Mouse (Mus musculus): ENCODE data around the gene Arfgap2. TPM values are rescaled to one million over a fixed set of nuclear protein-coding genes. Genes with fewer than 3 reads are reported as not detected.
"Not testable (repeated sequence)": the region's sequence is repeated elsewhere in the genome, so short reads cannot be mapped to it uniquely, and the experiment has no call there.

Gene Arfgap2
- total RNA-seq (2021): 10 to 100 TPM; 53.9 to 59.8 TPM

DNA sequence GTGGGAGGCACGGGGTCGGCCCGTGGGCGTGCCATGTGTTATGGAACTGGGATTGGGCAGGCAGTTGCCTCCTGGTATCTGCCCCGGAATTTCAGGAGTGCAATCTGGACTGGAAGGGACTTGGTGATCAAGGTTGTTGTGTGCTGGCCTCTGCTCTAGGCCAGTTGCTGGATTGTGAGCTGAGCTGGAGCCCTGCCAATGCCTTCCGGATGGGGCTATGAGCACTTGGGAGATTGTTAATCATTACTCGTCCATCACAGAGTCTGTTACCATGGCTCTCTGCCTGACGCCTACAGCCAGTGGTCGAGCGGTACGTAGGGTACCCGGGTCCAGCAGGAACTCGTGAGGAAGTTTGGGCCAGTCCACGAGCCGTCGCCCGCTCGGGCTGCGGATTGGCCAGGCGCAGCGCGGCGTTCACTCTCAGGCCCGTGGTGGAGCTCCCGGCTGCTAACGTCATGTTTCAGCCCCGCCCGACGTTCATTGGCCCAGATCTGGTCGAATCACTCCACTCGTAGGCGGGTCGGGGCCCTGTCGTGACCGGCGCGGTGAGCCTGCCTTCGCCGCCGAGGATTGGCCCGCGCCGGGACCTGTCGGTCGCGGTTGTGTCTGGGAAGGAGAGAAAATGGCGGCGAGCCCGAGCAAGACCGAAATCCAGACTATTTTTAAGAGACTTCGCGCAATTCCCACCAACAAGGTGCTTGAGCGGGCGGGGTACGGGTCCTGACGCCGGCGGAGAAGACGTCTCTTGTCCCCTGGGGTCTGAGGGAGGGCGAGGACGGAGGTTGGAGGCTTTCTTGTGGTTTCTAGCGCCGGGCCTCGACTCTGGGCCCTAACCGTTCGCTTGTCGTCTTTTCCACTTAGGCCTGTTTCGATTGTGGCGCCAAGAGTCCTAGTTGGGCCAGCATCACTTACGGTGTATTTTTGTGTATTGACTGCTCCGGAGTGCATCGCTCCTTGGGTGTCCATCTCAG lies at the start of gene Arfgap2:
Gene Arfgap2 (plus strand): TSS at position 264 of the 971 bp plus-strand sequence.
- intact Hi-C loops (cut with DNase I): no loop called here
- DNase-seq: peak; percentile 98

DNA sequence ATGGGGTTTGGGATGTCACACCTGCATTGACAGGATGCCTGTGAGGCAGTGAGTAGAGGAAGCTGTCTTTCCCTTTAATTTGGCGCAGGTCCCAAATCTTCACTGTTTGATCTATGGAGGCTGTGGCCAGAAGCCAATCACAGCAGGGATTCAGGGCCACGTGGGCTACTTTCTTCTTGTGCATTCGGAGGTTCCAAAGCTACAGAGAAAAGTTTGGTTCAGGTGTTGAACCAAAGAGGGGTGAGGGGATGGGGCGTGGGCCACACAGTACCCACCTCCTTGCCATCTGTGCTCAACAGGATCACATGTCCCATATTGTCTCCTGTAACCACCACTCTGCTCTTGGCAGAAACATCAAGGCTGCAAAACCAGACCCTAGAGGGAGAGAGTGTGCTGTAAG lies 47.7 kb upstream of the Arfgap2 start:
- intact Hi-C loops (cut with DNase I): no loop called here
- DNase-seq: peak; percentile 54

DNA sequence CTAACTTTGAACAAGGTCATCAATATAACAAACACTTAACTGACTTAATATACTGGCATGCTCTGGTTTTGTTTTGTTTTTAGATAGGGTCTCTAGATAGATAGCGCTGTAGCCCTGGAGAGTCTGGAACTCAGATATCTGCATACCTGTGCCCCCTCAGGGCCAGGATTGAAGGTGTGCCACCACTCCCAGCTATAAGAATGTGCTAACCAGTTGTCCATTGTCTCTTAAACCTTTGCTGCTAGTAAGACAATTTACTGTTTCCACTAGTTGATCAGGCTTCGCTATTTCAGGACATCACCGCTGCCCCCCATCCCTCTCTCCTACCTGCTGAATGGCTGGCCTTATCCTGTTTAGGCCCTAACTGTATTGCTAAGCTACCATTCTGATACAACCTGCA lies 44.3 kb upstream of the Arfgap2 start:
- intact Hi-C loops (cut with DNase I): no loop called here
- no peak for DNase-seq

DNA sequence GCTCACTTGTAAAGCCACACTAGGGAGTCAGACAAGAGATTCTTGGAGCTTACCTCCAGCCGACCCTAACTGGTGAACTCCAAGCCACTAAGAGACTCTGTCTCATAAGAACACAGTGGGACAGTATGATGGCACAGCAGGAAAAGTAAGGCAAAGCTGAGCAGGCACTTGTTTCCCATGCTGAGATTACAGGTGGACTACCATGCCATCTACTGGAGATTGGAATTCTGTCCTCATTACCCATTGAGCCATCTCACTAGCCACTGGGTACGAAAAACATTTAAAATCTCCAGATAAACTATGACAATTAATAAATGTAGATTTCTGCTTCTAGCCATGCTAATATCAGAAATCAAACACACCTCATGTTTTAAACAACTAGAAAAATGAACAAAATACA lies 41.2 kb upstream of the Arfgap2 start:
- DNase-seq: no peak
- intact Hi-C loops (cut with DNase I): no loop called here

DNA sequence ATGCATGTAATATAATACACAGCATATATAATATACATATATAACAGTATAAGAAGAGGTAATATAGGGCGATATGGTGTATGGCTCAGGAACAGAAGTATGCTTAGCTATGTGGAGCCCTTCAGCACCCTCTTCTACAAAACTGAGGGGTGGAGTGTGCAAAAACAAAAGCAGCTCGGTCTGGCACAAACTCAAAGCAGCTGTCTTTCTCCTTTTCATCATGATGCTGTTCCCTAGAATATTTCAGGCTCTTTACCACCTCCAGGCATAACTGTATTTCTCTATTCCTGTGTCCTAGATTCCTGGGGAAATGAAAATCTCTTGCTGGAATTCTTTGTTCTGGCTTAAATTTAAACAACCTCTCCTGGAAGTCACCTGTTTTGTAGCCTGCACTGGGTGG lies 35.0 kb upstream of the Arfgap2 start:
- no peak for DNase-seq
- intact Hi-C loops (cut with DNase I): no loop called here

DNA sequence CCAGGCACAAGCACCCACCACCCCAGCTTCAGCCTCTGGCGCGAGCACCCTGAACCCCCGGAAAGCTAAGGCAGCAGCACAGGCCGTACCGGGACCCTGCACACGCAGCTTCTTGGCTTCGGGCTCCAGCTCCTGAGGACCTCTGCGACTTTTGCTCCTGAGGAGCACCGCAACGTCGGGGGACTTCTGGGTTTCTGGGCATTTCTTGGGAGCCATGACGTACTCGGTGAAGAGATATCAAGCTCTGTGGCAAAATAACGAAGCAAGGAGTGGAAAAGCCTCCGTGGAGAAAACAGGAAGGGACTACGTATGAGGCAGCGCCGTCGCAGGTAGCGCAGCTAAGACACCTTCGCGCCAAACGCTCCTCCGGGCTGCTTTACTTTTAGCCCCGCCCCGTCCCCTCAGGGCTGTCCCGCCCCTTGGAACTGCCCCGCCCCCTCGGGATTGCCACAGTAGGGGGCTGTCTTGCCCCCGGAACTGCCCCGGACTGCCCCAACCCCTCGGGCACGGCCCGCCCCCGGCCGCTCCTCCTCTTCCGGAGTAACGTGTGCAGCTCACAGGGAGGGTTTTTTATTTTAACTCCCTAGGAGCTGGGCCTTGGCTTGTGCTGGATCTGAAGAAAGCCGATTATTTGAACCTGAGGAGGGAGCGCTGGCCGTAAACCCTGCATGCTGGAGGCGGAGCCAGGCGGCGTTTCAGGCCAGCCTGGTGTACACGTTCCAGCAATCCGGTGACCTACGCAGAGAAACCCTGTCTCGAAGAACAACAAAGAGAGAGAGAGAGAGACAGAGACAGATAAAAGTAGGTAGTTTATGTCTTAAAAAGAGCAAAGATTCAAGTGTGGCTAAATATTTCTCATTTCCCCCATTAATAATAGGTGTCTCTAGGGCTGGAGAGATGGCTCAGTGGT lies 27.9 kb upstream of the Arfgap2 start, which contains the start of gene Ddb2:
Gene Ddb2 (minus strand): TSS at position 382 of the 910 bp plus-strand sequence.
- intact Hi-C loops (cut with DNase I): no loop called here
- DNase-seq: peak; percentile 98

DNA sequence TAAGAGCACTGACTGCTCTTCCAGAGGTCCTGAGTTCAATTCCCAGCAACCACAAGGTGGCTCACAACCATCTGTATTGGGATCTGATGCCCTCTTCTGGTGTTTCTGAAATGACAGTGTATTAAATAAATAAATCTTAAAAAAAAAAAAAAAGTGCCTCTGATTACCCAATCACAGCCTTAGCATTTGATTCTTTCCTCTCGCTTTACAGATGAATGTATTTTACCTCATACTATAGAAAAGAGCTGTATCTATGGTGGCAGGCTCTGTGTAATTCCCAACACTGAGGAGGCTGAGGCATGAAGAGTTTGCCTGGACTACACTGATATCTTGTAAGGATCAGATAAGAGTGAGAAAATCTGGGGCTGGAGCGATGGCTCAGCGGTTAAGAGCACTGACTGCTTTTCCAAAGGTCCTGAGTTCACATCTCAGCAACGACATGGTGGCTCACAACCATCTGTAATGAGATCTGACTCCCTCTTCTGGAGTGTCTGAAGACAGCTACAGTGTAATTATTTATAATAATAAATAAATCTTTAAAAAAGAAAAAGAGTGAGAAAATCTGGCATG lies 27.2 kb upstream of the Arfgap2 start:
- DNase-seq; intact Hi-C loops (cut with DNase I): not testable (repeated sequence)

GRCm38 (mm10) chr2:91242547-91242946 lies 22.2 kb upstream of the Arfgap2 start:
- no peak for DNase-seq
- intact Hi-C loops (cut with DNase I): no loop called here

- DNase-seq: no peak
- intact Hi-C loops (cut with DNase I): no loop called here
Measured at GRCm38 (mm10) chr2:91243416-91243815, 21.4 kb upstream of the Arfgap2 start.

DNA sequence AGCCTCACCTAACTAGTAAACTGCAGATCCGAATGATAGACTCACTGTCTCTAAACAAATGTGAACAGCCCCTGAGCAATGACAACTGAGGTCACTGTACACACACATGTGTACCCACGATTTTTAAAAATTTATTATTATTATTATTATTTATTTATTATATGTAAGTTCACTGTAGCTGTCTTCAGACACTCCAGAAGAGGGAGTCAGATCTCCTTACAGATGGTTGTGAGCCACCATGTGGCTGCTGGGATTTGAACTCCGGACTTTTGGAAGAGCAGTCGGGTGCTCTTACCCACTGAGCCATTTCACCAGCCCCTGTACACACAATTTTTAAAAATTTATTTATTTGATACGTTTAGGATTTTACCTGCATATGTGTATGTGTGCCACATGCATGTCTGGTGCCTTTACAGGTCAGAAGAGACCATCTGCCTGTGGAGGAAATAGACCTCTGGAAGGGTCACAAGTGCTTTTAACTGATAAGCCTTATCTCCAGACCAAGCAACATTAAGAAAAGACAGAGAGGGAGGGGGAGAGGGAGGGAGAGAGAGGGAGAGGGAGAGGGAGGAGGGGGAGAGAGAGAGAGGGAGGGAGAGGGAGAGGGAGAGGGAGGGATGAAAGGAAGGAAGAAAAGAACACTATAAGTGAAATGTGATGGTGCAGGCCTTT lies 20.1 kb upstream of the Arfgap2 start:
- no peak for DNase-seq
- intact Hi-C loops (cut with DNase I): no loop called here

- no peak for DNase-seq
- intact Hi-C loops (cut with DNase I): no loop called here
Measured at GRCm38 (mm10) chr2:91248366-91248765, 16.4 kb upstream of the Arfgap2 start.

DNA sequence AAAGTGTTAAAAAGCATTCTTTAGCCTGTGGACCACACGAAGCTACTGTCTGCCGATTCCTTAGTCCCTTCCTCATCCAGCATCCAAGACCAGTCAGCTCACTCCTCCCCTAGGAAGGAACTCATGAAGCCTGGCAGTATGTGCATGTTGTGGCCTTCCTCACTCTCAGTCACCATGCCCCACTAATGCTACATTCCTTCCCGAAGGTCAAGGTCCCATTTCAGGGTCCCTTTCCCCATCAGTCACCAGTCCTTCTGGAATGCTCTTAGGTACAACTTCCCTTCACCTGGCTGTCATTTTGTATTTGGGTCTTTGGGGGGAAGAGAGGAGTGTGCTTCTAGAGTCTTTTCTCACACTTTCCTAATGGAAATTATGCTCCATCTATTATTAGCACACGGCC lies 12.8 kb upstream of the Arfgap2 start:
- DNase-seq: no peak
- intact Hi-C loops (cut with DNase I): no loop called here

- intact Hi-C loops (cut with DNase I): no loop called here
- DNase-seq: no peak
Measured at GRCm38 (mm10) chr2:91252512-91252911, 12.3 kb upstream of the Arfgap2 start.

GRCm38 (mm10) chr2:91254725-91255380 lies 9.9 kb upstream of the Arfgap2 start:
- no peak for DNase-seq
- intact Hi-C loops (cut with DNase I): no loop called here

DNA sequence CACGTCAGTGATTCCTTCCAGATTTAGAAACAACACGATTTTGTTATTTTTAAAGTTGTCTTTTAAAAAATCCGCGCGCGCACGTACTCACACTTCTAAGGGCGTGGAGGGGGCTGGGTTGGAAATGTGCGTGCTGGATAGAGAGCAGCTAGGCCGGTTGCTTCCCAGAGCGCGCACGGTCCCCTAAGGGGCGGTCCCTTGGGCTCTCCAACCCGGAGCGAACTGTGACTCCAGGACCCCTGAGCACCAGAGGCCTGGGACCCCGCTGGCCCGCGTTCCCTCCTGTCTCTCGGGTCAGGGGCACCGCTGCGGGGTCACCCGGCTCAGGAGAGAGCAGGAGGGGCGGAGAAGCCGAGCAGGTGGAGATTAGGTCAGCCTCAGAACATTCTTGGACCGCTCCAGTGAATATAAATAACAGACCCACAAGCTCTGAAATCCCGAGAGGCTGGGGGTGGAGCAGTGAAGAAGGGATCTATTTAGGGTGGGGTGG lies 9.1 kb upstream of the Arfgap2 start, which contains the start of gene Pacsin3:
Gene Pacsin3 (plus strand): TSS at position 294 of the 490 bp plus-strand sequence.
- no peak for DNase-seq
- intact Hi-C loops (cut with DNase I): no loop called here

- intact Hi-C loops (cut with DNase I): no loop called here
- no peak for DNase-seq
Measured at GRCm38 (mm10) chr2:91256256-91257125, 8.3 kb upstream of the Arfgap2 start.

DNA sequence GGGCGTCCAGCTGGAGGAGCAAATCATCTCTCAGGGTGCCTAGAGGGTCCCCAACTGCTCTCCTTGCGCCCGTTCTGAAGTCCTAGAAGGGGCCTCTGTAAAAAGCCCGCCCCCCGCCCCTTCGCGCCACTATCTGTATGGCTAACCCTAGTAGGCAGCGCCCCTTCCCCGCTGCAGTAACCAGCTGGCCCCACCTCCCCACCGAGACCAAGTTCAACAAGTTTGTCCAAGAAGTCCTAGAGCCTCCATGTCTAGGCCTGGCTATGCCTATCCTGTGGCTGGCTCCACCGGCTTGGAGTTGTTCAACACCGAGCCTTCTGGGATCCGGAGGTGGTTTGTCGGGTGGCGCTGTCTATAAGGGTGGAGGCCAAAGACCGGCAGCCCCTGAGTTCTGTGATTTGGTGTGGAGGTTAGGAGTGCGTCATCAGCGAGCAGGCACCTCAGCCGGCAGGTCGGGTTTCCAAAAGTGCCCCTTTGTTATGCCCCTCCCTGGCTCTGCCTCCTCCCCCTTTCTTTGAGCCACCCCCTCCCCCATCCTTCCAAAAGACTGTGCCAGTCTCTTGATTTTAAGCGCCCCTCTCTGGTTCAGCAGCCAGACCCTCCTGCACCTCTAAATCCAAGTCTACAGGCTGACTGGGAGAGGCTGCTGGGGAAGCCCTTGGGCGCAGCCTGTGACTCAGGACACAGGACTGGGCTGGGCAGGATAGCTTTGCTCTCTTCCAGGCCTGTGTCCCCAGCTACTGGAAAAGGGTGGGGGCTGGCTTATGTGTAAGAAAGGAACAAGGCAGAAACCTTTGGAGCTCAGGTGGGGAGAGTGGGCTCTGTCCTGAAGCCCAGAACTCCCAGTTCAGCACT lies 7.4 kb upstream of the Arfgap2 start:
- intact Hi-C loops (cut with DNase I): no loop called here
- DNase-seq: peak; percentile 72

- intact Hi-C loops (cut with DNase I): no loop called here
- DNase-seq: peak; percentile 58
Measured at GRCm38 (mm10) chr2:91258054-91258453, 6.7 kb upstream of the Arfgap2 start.
